Mouse (Mus musculus): ENCODE results near the gene Nop2. TPM values are rescaled to one million over a fixed set of nuclear protein-coding genes. Genes with fewer than 3 reads are reported as not detected.
A peak's percentile ranks its signal among the peaks of the same experiment; 100 is the strongest.

The Nop2 gene
- polyA plus RNA-seq, 1 experiment from 2014 or later, result 114 TPM

DNA sequence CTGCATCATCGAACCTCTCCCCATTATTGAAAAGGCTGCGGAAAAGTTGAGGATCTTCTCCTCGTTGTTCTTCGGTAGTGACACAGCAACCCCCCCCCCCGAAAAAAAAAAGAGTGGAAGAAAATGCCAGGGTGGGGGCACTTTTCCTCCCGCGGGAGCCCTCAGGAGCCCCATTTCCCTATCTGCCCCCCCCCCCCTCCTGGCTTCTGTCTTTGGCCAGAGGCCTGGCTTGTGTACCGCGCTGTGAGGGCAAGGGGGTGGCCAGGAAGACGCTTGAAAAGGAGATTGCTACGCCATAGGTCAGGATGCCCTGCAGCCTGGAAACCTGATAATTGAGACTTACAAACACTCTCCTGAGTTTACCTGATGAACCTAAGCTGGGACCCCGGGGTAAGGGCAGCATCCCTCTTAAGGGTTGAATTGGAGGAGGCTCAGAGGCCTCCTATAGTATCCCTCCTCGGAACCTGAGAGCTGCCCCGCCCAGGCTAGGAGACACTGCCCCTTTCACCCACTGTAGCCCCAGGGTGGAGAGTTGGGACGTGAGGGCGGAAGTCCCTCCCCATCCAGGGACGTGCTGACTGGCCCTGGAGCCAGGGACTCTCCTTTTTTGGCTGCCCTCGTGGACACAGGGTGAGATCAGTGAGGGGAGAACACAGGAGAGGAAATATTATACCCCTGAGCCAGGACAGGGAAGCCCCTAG is 34.5 kb downstream of the Nop2 start, which contains the start of gene Gapdh:
Gene Gapdh, minus strand, starts transcription at position 417 of the 701 bp plus-strand sequence.
- DNase-seq (ENCODE audit: low spot score) (peak; percentile 83), ATAC-seq (replicated peaks; ENCODE audit: low FRiP score) (peak; percentile 70)
- peak within 1 kb of the TSS; percentile 97 for H3K27ac ChIP-seq (ENCODE audit: low read depth, low read length)
- H3K4me1 ChIP-seq (replicated peaks; ENCODE audit: control insufficient read depth, insufficient read depth, low read length), result peaks cover 31% of the 10 kb centered on the region
- H3K27me3 ChIP-seq (replicated peaks; ENCODE audit: control insufficient read depth, insufficient read depth, low read length), result no peaks in the 10 kb centered on the region
- peak within 1 kb of the TSS; percentile 97 for H3K9ac ChIP-seq (ENCODE audit: low read depth, low read length)
- H3K9me3 ChIP-seq (ENCODE audit: control insufficient read depth, low read length), result no peaks in the 10 kb centered on the region
- under 1% methylated on average over 18 of the region's 18 CpGs for WGBS
- H3K4me3 ChIP-seq (ENCODE audit: low read depth, low read length), result peak within 1 kb of the TSS; percentile 87
- H3K4me2 ChIP-seq, result peak within 1 kb of the TSS; percentile 96
- H3K36me3 ChIP-seq (ENCODE audit: control insufficient read depth, insufficient read depth, low read length), result peaks cover 54% of the 10 kb centered on the region

DNA sequence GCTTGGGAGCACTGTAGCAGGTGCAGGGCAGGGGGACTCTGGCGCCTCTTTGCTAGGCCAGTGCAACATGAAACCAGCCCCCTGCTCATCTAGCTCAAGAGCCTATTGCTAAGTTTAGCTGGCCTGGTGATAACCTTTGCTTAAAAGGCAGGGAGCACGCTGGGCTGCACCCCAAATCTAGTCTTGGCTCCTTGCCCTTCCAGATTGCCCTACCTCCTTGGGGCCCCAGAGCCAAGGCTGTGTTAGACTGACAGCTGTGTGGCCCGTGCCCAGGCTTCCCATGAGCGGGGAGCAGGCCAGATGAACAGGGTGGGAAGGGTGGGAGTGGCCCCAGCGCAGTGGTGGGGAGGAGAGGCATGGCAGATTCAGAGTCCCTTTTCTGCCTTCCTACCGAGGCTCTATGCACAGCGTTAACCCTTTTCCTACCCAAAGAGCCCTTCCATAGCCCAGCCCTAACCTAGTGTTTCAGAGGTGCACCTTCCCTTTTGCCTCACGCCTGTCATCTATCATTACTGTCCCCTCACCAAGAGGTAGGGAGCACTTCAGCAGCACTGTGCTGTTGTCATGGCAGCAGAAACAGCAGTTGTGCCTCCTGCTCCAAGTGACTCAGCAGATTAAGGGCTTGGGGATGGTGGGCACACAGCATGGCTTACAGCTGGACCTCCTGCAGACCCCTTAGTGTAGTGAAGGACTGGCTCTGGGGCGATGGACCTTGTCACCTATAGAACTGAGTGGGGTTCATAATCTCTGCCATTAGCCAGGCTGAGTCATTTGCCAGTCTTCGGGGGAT is 35.3 kb downstream of the Nop2 start:
- no peaks in the 10 kb centered on the region for H3K27me3 ChIP-seq (replicated peaks; ENCODE audit: control insufficient read depth, insufficient read depth, low read length)
- H3K4me3 ChIP-seq (ENCODE audit: low read depth, low read length), result peak overlapping the region; percentile 87
- peak; percentile 69 for DNase-seq (ENCODE audit: low spot score)
- H3K9ac ChIP-seq (ENCODE audit: low read depth, low read length), result peak overlapping the region; percentile 83
- H3K36me3 ChIP-seq (ENCODE audit: control insufficient read depth, insufficient read depth, low read length), result peaks cover 59% of the 10 kb centered on the region
- H3K27ac ChIP-seq (ENCODE audit: low read depth, low read length), result peak overlapping the region; percentile 97
- H3K4me1 ChIP-seq (replicated peaks; ENCODE audit: control insufficient read depth, insufficient read depth, low read length), result peaks cover 27% of the 10 kb centered on the region
- H3K9me3 ChIP-seq (ENCODE audit: control insufficient read depth, low read length), result no peaks in the 10 kb centered on the region
- H3K4me2 ChIP-seq, result peak overlapping the region; percentile 96
- ATAC-seq (replicated peaks; ENCODE audit: low FRiP score), result peak; percentile 17; the same call in 1 of the 2 replicates
- 18% methylated on average over 10 of the region's 10 CpGs for WGBS

DNA sequence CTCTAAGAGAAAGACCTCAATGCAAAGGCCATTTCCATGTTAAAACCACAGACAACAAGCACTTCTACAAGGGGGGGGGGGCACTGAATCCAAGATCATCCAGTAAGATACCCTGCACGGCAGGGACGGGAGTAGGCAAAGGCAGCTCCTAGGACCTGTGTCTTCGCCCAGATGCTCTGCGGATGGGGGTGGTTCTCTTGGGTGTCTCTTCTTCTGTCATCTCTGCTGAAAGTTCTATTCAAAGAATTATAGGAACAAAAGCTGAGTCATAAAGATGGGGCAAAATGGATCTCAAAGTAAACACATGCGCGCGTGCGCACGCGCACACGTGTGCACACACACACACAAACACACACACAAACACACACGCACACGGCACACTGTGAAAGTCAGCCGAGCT is 36.4 kb downstream of the Nop2 start:
- no peaks in the 10 kb centered on the region for H3K9me3 ChIP-seq (ENCODE audit: control insufficient read depth, low read length)
- no peak overlapping the region; the same call in 1 of the 2 replicates for H3K4me2 ChIP-seq
- ATAC-seq (replicated peaks; ENCODE audit: low FRiP score) (no peak), DNase-seq (ENCODE audit: low spot score) (no peak)
- H3K27ac ChIP-seq (ENCODE audit: low read depth, low read length), result no peak overlapping the region
- H3K4me1 ChIP-seq (replicated peaks; ENCODE audit: control insufficient read depth, insufficient read depth, low read length), result peaks cover 27% of the 10 kb centered on the region
- peak overlapping the region; percentile 83 for H3K9ac ChIP-seq (ENCODE audit: low read depth, low read length)
- no peak overlapping the region for H3K4me3 ChIP-seq (ENCODE audit: low read depth, low read length)
- 92% methylated on average over 14 of the region's 14 CpGs for WGBS
- no peaks in the 10 kb centered on the region for H3K27me3 ChIP-seq (replicated peaks; ENCODE audit: control insufficient read depth, insufficient read depth, low read length)
- H3K36me3 ChIP-seq (ENCODE audit: control insufficient read depth, insufficient read depth, low read length), result peaks cover 66% of the 10 kb centered on the region

DNA sequence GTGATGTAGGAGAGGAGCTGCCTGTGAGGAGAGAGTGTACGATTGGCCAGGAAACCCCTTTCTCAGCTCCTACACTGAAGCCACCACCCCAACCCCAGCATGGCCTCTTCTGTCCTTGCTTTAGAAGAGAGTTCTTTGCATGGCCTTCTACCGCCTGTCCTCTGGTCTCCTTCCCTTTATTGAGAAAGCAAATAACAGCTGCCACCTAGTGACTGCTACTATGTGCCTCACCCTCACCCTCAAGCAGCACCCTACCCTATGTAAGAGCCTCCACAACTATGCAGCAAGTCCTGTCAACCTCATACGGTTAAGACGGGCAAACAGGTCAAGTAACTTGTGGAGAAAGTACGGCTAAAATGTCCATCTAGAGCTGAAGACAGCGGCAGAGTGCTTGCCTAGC is 38.5 kb downstream of the Nop2 start:
- no peak overlapping the region for H3K4me2 ChIP-seq
- H3K27me3 ChIP-seq (replicated peaks; ENCODE audit: control insufficient read depth, insufficient read depth, low read length), result no peaks in the 10 kb centered on the region
- no peak for ATAC-seq (replicated peaks; ENCODE audit: low FRiP score)
- H3K4me3 ChIP-seq (ENCODE audit: low read depth, low read length), result no peak overlapping the region
- no peaks in the 10 kb centered on the region for H3K9me3 ChIP-seq (ENCODE audit: control insufficient read depth, low read length)
- WGBS, result 83% methylated on average over 6 of the region's 6 CpGs
- no peak for DNase-seq (ENCODE audit: low spot score)
- peaks cover 73% of the 10 kb centered on the region for H3K36me3 ChIP-seq (ENCODE audit: control insufficient read depth, insufficient read depth, low read length)
- H3K27ac ChIP-seq (ENCODE audit: low read depth, low read length), result no peak overlapping the region
- peaks cover 17% of the 10 kb centered on the region for H3K4me1 ChIP-seq (replicated peaks; ENCODE audit: control insufficient read depth, insufficient read depth, low read length)
- H3K9ac ChIP-seq (ENCODE audit: low read depth, low read length), result no peak overlapping the region

DNA sequence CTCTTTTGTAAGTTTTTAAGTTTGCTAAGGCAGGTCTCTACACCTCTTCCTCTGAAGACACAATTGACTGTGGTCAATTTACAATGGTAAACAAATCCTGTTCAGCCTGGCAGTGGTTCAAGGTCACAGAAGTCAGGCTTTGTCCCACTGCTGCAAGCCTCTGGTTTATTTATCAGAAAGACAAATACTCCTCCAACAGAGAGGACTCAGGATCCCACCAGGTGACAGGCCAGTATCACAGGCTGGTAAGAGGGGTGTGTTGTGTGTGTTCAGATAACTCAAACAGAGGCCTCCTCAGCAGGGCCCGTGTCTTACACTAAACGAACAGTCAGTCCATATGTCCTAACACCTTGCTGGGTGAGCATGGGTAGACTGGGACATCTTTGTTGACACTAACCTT is 40.8 kb downstream of the Nop2 start:
- 79% methylated on average over 2 of the region's 2 CpGs for WGBS
- no peak overlapping the region for H3K4me2 ChIP-seq
- H3K36me3 ChIP-seq (ENCODE audit: control insufficient read depth, insufficient read depth, low read length), result peaks cover 92% of the 10 kb centered on the region
- no peak overlapping the region for H3K9ac ChIP-seq (ENCODE audit: low read depth, low read length)
- peaks cover 6% of the 10 kb centered on the region for H3K4me1 ChIP-seq (replicated peaks; ENCODE audit: control insufficient read depth, insufficient read depth, low read length)
- no peak for ATAC-seq (replicated peaks; ENCODE audit: low FRiP score)
- H3K9me3 ChIP-seq (ENCODE audit: control insufficient read depth, low read length), result no peaks in the 10 kb centered on the region
- no peak for DNase-seq (ENCODE audit: low spot score)
- no peak overlapping the region for H3K4me3 ChIP-seq (ENCODE audit: low read depth, low read length)
- H3K27me3 ChIP-seq (replicated peaks; ENCODE audit: control insufficient read depth, insufficient read depth, low read length), result no peaks in the 10 kb centered on the region
- H3K27ac ChIP-seq (ENCODE audit: low read depth, low read length), result no peak overlapping the region

DNA sequence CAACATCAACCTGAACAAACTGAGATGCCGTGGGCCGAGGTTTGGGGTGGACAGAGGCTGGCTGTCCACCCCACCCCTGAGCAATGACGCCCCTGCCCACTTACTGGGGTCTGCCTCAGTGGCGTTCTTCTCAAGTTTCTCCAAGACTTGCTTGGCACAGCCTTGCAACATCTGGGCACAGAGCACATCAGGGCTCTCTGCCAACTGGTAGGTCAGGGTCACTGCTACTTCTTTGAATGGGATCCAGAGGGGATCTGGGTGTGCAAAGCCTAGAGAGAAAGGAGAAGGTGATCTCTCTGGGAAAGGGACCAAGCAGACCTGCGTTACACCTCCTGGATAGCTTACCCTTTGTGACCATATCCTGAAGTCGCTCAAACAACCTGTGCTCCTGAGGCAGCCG is 41.5 kb downstream of the Nop2 start:
- H3K4me2 ChIP-seq, result no peak overlapping the region
- H3K9ac ChIP-seq (ENCODE audit: low read depth, low read length), result no peak overlapping the region
- no peak for DNase-seq (ENCODE audit: low spot score)
- no peaks in the 10 kb centered on the region for H3K9me3 ChIP-seq (ENCODE audit: control insufficient read depth, low read length)
- H3K4me3 ChIP-seq (ENCODE audit: low read depth, low read length), result no peak overlapping the region
- H3K36me3 ChIP-seq (ENCODE audit: control insufficient read depth, insufficient read depth, low read length), result peaks cover 94% of the 10 kb centered on the region
- H3K27ac ChIP-seq (ENCODE audit: low read depth, low read length), result no peak overlapping the region
- 94% methylated on average over 7 of the region's 7 CpGs for WGBS
- H3K4me1 ChIP-seq (replicated peaks; ENCODE audit: control insufficient read depth, insufficient read depth, low read length), result no peaks in the 10 kb centered on the region
- ATAC-seq (replicated peaks; ENCODE audit: low FRiP score), result no peak
- H3K27me3 ChIP-seq (replicated peaks; ENCODE audit: control insufficient read depth, insufficient read depth, low read length), result no peaks in the 10 kb centered on the region

DNA sequence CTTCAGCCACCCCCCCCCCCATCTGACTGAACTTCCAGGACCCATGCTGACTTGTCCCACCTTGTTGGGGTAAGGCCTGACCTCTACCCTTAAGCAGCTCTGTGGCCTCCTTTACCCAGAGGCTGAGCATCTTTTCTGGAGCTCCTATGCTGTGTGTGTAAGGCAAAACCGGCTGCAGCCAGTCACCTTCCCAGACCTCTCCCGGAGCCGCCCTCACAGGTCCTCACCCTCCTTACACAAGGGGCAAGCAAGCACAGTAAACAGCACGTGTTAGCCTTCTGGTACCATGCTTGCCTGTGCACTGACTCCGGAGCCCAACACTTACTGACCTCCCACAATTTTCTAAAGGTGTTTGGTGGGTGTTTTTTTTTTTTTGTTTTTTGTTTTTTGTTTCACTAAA is 43.8 kb downstream of the Nop2 start:
- WGBS, result 90% methylated on average over 5 of the region's 5 CpGs
- ATAC-seq (replicated peaks; ENCODE audit: low FRiP score), result no peak
- no peak overlapping the region for H3K4me2 ChIP-seq

DNA sequence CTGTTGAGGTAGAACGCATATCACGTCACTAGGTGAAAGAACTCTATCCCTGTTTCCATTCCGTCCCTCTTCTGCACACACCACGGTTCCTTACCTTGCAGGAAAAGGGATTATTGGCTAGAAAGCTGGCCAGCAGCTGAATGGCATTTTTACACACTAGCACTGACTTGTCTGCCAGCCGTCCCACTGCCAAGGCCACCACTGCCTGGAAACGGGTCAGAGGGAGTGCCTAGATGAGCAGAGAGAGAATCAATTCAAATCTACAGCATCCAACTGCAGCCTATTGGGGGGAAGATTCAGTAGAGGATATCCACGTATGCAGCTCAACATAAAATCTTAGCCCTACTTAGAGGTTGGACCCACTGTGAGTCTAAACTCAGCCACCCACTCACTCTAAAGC is 47.9 kb downstream of the Nop2 start:
- Histone ChIP-seq H3K9ac (ENCODE audit: low read depth, low read length) (no peak overlapping the region), H3K4me1 (replicated peaks; ENCODE audit: control insufficient read depth, insufficient read depth, low read length) (no peaks in the 10 kb centered on the region), H3K4me2 (no peak overlapping the region), H3K27ac (ENCODE audit: low read depth, low read length) (no peak overlapping the region), H3K36me3 (ENCODE audit: control insufficient read depth, insufficient read depth, low read length) (peaks cover 87% of the 10 kb centered on the region), H3K4me3 (ENCODE audit: low read depth, low read length) (no peak overlapping the region), H3K27me3 (replicated peaks; ENCODE audit: control insufficient read depth, insufficient read depth, low read length) (no peaks in the 10 kb centered on the region), H3K9me3 (ENCODE audit: control insufficient read depth, low read length) (no peaks in the 10 kb centered on the region)
- no peak for DNase-seq (ENCODE audit: low spot score)
- 92% methylated on average over 7 of the region's 7 CpGs for WGBS
- ATAC-seq (replicated peaks; ENCODE audit: low FRiP score), result no peak

More for the DNA sequence above, 43.8 kb downstream of the Nop2 start:
- no peaks in the 10 kb centered on the region for H3K4me1 ChIP-seq (replicated peaks; ENCODE audit: control insufficient read depth, insufficient read depth, low read length)
- no peaks in the 10 kb centered on the region for H3K9me3 ChIP-seq (ENCODE audit: control insufficient read depth, low read length)
- no peak overlapping the region for H3K27ac ChIP-seq (ENCODE audit: low read depth, low read length)
- H3K9ac ChIP-seq (ENCODE audit: low read depth, low read length), result no peak overlapping the region
- no peak overlapping the region for H3K4me3 ChIP-seq (ENCODE audit: low read depth, low read length)
- H3K27me3 ChIP-seq (replicated peaks; ENCODE audit: control insufficient read depth, insufficient read depth, low read length), result no peaks in the 10 kb centered on the region
- H3K36me3 ChIP-seq (ENCODE audit: control insufficient read depth, insufficient read depth, low read length), result peaks cover 92% of the 10 kb centered on the region
- no peak for DNase-seq (ENCODE audit: low spot score)
